Mouse (Mus musculus) adrenal gland, postnatal 4 days (tissue): ENCODE results near the gene Hist1h2bb. TPM values are rescaled to one million over a fixed set of nuclear protein-coding genes. Genes with fewer than 3 reads are reported as not detected.

Source experiments
- DNase-seq, 2 experiments: peaks; one replicate each; pipeline ENCODE4 v3.0.0; 2021 to 2022; ENCODE audit warnings: low spot score in 2 of 2, mixed read lengths in 2 of 2
- total RNA-seq, 2 experiments: library from RNA; stranded (reverse); gene quantifications; 2 replicates each; pipeline ENCODE4 v1.2.3; 2021

Gene Hist1h2bb
- total RNA-seq, 2 experiments from 2014 or later, result 268 to 325 TPM

- DNase-seq, result no peak
These were observed 21.3 kb upstream of the Hist1h2bb start for GRCm38 (mm10) chr13:23725213-23725612.

- DNase-seq, result no peak
These were observed 17.9 kb upstream of the Hist1h2bb start for GRCm38 (mm10) chr13:23728472-23729191.

- no peak for DNase-seq
These were observed 17.4 kb upstream of the Hist1h2bb start for GRCm38 (mm10) chr13:23729192-23729525.

GRCm38 (mm10) chr13:23729706-23730105, 16.8 kb upstream of the Hist1h2bb start:
- DNase-seq, result no peak

GRCm38 (mm10) chr13:23730479-23730878, 16.1 kb upstream of the Hist1h2bb start:
- no peak for DNase-seq

- DNase-seq, result no peak
These were observed 14.3 kb upstream of the Hist1h2bb start for GRCm38 (mm10) chr13:23732156-23732804.

GRCm38 (mm10) chr13:23737091-23737490, 9.4 kb upstream of the Hist1h2bb start:
- no peak for DNase-seq

GRCm38 (mm10) chr13:23738041-23738440, 8.5 kb upstream of the Hist1h2bb start:
- DNase-seq, result no peak

- DNase-seq, result peak; percentile 83 to 91
These were observed 7.9 kb upstream of the Hist1h2bb start, which contains the start of gene Hist1h1c for GRCm38 (mm10) chr13:23738677-23739068. Gene Hist1h1c, plus strand, starts transcription at chr13:23738808.

- peak; percentile 65 to 82 for DNase-seq
These were observed 7.2 kb upstream of the Hist1h2bb start for GRCm38 (mm10) chr13:23739069-23739921.

GRCm38 (mm10) chr13:23739922-23740252, 6.6 kb upstream of the Hist1h2bb start:
- DNase-seq, result no peak

GRCm38 (mm10) chr13:23740256-23740840, 6.2 kb upstream of the Hist1h2bb start:
- DNase-seq, result no peak

GRCm38 (mm10) chr13:23740910-23741309, 5.6 kb upstream of the Hist1h2bb start:
- no peak for DNase-seq

GRCm38 (mm10) chr13:23742007-23742406, 4.5 kb upstream of the Hist1h2bb start:
- no peak for DNase-seq

- DNase-seq, result no peak
These were observed 3.3 kb upstream of the Hist1h2bb start for GRCm38 (mm10) chr13:23743215-23743614.

- no peak for DNase-seq
These were observed 2.6 kb upstream of the Hist1h2bb start for GRCm38 (mm10) chr13:23743963-23744362.

- DNase-seq, result no peak
These were observed 1.8 kb upstream of the Hist1h2bb start for GRCm38 (mm10) chr13:23744421-23745380.

- peak; percentile 49 to 61 for DNase-seq
These were observed 963 bp upstream of the Hist1h2bb start, which contains the start of gene Hist1h3c for GRCm38 (mm10) chr13:23745381-23746161. Gene Hist1h3c, minus strand, starts transcription at chr13:23745602.

GRCm38 (mm10) chr13:23747081-23747891, 752 bp downstream of the Hist1h2bb start:
- no peak for DNase-seq
